Mouse (Mus musculus): ENCODE measurements around the gene Eef1e1. TPM values are rescaled to one million over a fixed set of nuclear protein-coding genes. Genes with fewer than 3 reads are reported as not detected.
"Not testable (repeated sequence)": the region's sequence is repeated elsewhere in the genome, so short reads cannot be mapped to it uniquely, and the experiment has no call there.

Gene Eef1e1
- polyA plus RNA-seq, 1 experiment from 2014 or later = 102 TPM

DNA sequence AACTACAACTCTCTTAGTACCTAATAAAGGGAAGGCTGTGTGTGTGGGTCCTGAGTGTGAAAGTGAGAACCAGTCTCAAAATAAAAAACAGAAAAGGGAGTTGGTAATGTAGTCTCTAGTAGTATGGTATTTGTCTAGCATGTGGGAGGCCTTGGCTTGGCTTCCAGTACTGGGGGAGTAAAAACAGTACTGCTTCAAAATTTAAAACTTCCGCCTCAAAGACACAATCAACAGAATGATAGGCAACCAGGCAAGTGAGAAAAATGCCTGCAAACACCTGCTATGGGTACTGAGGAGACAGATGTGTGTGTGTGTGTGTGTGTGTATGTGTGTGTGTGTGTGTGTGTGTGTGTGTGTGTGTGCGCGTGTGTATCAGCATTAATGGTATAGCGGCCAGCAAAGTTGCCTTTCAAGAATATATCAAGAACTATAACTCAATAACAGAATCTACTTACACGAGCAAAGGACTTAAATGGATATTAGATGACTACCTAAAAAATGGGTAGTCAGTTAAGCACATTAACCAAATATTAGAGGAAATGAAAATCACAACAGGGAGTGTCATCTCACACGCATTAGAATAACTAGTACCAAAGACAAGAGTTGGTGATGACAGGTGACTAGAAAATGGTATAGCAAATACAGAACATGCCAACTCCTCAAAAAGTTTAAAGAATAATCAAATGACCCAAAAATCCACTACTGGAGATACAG lies 25.4 kb downstream of the Eef1e1 start:
- peak overlapping the region; percentile 71; the same call in 1 of the 2 replicates for H3K4me2 ChIP-seq (replicated peaks)
- H3K9me3 ChIP-seq (ENCODE audit: control insufficient read depth, low read length) = no peaks in the 10 kb centered on the region
- H3K36me3 ChIP-seq (replicated peaks; ENCODE audit: control insufficient read depth, insufficient read depth) = peaks cover 10% of the 10 kb centered on the region; the same call in 1 of the 2 replicates
- H3K27ac ChIP-seq = no peak overlapping the region
- ATAC-seq (ENCODE audit: low FRiP score) (no peak), DNase-seq (ENCODE audit: low spot score) (no peak)
- no peaks in the 10 kb centered on the region for H3K27me3 ChIP-seq (ENCODE audit: control insufficient read depth, insufficient read depth, low read length)
- peak overlapping the region; percentile 80; the same call in 1 of the 2 replicates for H3K4me3 ChIP-seq (replicated peaks; ENCODE audit: low read length)
- no peak overlapping the region for H3K9ac ChIP-seq
- peaks cover 7% of the 10 kb centered on the region; the same call in 1 of the 2 replicates for H3K4me1 ChIP-seq (replicated peaks; ENCODE audit: control insufficient read depth, insufficient read depth, low read length)
- WGBS = 90% methylated on average over 6 of the region's 6 CpGs

DNA sequence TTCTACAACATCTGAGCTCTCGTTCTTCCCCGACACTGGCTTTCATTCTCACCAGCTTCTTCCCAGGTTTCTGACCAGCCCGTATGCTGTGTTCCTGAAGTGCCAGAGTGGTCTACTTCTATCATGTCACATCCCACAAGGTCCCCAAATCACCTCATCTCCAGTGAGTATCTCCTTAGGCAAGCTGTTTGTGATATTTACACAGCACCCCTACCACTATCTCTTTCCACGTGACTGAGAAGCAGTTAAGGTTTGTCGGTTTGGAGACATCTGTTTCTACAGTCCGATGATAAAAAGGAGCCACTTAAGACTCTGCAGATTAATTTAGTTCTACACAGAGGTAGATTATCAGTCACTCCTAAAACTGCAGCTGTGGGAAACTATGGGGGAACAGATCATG lies 26.3 kb downstream of the Eef1e1 start:
- Histone ChIP-seq H3K27ac (no peak overlapping the region), H3K4me1 (replicated peaks; ENCODE audit: control insufficient read depth, insufficient read depth, low read length) (peaks cover 7% of the 10 kb centered on the region; the same call in 1 of the 2 replicates), H3K27me3 (ENCODE audit: control insufficient read depth, insufficient read depth, low read length) (no peaks in the 10 kb centered on the region), H3K4me2 (replicated peaks) (no peak overlapping the region), H3K36me3 (replicated peaks; ENCODE audit: control insufficient read depth, insufficient read depth) (peaks cover 10% of the 10 kb centered on the region; the same call in 1 of the 2 replicates), H3K4me3 (replicated peaks; ENCODE audit: low read length) (no peak overlapping the region), H3K9ac (no peak overlapping the region), H3K9me3 (ENCODE audit: control insufficient read depth, low read length) (no peaks in the 10 kb centered on the region)
- ATAC-seq (ENCODE audit: low FRiP score) (no peak), DNase-seq (ENCODE audit: low spot score) (no peak)
- 90% methylated on average over 6 of the region's 6 CpGs for WGBS

DNA sequence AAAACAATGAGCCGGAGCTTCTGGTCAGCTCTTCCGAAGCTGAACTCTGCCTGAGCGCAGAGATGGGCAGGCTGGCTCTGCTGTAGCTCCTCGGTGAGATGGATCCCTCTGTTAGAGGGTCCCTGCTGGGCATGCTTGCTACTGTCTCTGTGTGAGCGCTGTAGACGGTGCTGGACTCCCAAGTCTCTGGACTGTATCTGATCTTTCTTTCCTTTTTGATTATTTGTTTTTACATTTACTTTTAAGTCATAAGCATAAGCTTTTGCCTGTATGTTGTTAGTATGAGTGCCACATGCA lies 32.7 kb downstream of the Eef1e1 start:
- no peak for ATAC-seq (ENCODE audit: low FRiP score)
- H3K27me3 ChIP-seq (ENCODE audit: control insufficient read depth, insufficient read depth, low read length) = no peaks in the 10 kb centered on the region
- no peak for DNase-seq (ENCODE audit: low spot score)
- no peak overlapping the region for H3K27ac ChIP-seq
- WGBS = 17% methylated on average over 6 of the region's 6 CpGs
- peaks cover 18% of the 10 kb centered on the region; the same call in 1 of the 2 replicates for H3K36me3 ChIP-seq (replicated peaks; ENCODE audit: control insufficient read depth, insufficient read depth)
- H3K9me3 ChIP-seq (ENCODE audit: control insufficient read depth, low read length) = no peaks in the 10 kb centered on the region
- no peak overlapping the region for H3K4me3 ChIP-seq (replicated peaks; ENCODE audit: low read length)
- no peak overlapping the region for H3K9ac ChIP-seq
- H3K4me2 ChIP-seq (replicated peaks) = no peak overlapping the region
- H3K4me1 ChIP-seq (replicated peaks; ENCODE audit: control insufficient read depth, insufficient read depth, low read length) = no peaks in the 10 kb centered on the region

DNA sequence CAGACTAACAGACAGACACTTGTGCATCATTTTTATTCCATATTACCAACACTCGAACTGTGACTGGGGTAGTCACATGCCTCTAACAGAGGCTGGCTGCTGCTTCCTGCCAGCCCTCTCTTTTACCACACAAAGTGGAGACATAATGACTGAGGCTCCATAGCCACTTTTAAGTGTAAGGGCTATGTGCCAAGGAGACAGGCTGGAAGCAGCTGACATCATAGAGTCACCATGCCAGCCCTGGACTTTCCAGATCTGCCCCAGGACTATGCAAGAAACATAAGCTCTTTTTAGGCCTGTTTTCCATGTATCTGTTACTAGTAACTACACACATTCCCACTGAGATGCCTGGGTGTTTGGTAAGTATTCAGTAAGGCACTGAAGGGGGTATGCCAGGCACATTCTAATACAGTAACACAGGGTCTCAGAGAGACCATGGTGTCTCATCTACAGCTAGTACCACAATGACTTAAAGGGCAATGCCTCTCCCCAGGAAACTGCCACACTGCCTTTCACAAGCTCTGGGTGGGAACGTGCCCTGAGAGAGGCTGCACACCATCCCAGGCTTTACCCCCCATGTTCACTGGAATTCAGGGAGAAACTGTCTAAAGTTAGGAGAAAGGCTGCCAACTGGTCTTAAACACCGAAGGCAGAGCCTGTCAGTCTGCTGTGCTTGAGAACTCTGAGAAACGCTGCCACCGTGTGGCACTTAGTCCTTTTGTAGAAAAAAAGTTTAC lies 33.2 kb downstream of the Eef1e1 start:
- Histone ChIP-seq H3K4me2 (replicated peaks) (no peak overlapping the region), H3K27ac (no peak overlapping the region), H3K36me3 (replicated peaks; ENCODE audit: control insufficient read depth, insufficient read depth) (peaks cover 18% of the 10 kb centered on the region; the same call in 1 of the 2 replicates), H3K4me1 (replicated peaks; ENCODE audit: control insufficient read depth, insufficient read depth, low read length) (no peaks in the 10 kb centered on the region), H3K27me3 (ENCODE audit: control insufficient read depth, insufficient read depth, low read length) (no peaks in the 10 kb centered on the region), H3K4me3 (replicated peaks; ENCODE audit: low read length) (no peak overlapping the region), H3K9ac (no peak overlapping the region), H3K9me3 (ENCODE audit: control insufficient read depth, low read length) (no peaks in the 10 kb centered on the region)
- ATAC-seq (ENCODE audit: low FRiP score) = no peak
- DNase-seq (ENCODE audit: low spot score) = peak; percentile 60
- 18% methylated on average over 5 of the region's 5 CpGs for WGBS

DNA sequence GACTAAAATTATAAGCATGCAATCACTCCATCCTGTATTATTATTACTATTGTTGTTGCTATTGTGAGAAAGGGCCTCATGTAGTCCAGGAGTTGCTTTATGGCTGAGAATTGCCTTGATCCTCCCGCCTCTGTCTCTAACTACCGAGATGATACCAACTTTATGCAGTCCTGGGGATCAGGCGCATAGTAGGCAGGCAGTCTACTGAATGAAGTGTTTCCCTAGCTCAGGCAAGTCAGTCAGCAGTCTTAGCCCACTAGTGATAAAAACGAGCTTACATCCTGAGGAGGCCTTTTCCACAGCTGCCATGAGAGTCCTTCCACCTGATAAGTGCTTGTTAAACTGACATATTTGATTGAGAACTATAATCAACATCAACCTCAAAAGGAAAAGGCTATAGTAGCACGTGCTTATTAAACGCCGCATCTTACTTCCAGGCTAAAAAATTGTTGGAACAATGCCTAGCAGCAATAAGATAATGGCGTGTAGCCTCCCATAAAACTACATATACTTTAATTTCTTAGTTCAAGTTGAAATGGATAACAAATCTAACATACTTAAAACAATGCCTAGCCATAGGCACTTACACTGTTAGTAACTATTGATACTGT lies 34.5 kb downstream of the Eef1e1 start:
- Histone ChIP-seq H3K27ac (no peak overlapping the region), H3K4me3 (replicated peaks; ENCODE audit: low read length) (no peak overlapping the region), H3K27me3 (ENCODE audit: control insufficient read depth, insufficient read depth, low read length) (no peaks in the 10 kb centered on the region), H3K4me2 (replicated peaks) (no peak overlapping the region), H3K4me1 (replicated peaks; ENCODE audit: control insufficient read depth, insufficient read depth, low read length) (no peaks in the 10 kb centered on the region), H3K9me3 (ENCODE audit: control insufficient read depth, low read length) (no peaks in the 10 kb centered on the region), H3K36me3 (replicated peaks; ENCODE audit: control insufficient read depth, insufficient read depth) (peaks cover 11% of the 10 kb centered on the region; the same call in 1 of the 2 replicates), H3K9ac (no peak overlapping the region)
- 93% methylated on average over 8 of the region's 8 CpGs for WGBS
- DNase-seq (ENCODE audit: low spot score) (no peak), ATAC-seq (ENCODE audit: low FRiP score) (no peak)

DNA sequence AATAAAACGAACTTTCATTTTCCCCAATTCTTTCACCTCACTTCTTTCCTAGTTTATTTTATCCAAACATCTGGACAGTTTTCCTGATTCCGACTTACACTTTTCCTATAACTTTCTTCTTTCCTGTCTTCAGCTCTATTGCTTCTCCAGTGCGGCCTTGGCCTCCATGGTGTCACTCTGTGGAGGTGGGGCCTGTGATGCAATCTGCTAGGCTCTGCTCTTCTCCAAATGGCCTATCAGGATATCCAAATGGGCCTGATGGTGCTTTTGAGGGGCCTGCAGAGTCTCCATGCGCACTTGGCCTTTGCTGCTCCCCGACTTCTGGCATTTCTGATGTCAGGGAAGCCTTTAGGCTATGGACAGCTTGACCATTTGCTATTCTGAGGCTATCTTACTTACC lies 35.6 kb downstream of the Eef1e1 start:
- 93% methylated on average over 5 of the region's 5 CpGs for WGBS
- DNase-seq (ENCODE audit: low spot score) = no peak
- Histone ChIP-seq H3K36me3 (replicated peaks; ENCODE audit: control insufficient read depth, insufficient read depth) (peaks cover 11% of the 10 kb centered on the region), H3K4me3 (replicated peaks; ENCODE audit: low read length) (no peak overlapping the region), H3K9me3 (ENCODE audit: control insufficient read depth, low read length) (no peaks in the 10 kb centered on the region), H3K27ac (no peak overlapping the region), H3K27me3 (ENCODE audit: control insufficient read depth, insufficient read depth, low read length) (no peaks in the 10 kb centered on the region), H3K4me2 (replicated peaks) (no peak overlapping the region), H3K9ac (no peak overlapping the region), H3K4me1 (replicated peaks; ENCODE audit: control insufficient read depth, insufficient read depth, low read length) (no peaks in the 10 kb centered on the region)
- ATAC-seq (ENCODE audit: low FRiP score) = no peak

DNA sequence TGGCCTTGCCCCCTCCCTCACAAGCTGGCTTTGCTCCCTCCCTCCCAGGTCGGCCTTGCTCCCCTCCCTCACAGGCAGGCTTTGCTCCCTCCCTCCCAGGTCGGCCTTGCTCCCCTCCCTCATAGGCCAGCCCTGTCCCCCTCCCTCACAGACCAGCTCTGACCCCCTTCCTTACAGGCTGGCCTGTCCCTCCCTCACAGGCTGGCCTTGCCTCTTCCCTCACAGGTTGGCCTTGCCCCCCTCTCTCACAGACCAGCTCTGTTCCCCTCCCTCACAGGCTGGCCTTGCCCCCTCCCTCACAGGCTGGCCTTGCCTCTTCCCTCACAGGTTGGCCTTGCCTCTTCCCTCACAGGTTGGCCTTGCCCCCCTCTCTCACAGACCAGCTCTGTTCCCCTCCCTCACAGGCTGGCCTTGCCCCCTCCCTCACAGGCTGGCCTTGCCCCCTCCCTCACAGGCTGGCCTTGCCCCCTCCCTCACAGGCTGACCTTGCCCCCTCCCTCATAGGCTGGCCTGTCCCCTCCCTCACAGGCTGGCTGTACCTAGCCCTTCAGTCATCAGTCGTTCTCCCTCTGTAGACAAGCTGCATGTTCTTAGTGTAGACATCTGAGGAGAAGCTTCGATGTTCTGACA lies 40.7 kb downstream of the Eef1e1 start:
- not testable (repeated sequence) for H3K4me2 ChIP-seq (replicated peaks); H3K4me1 ChIP-seq (replicated peaks; ENCODE audit: control insufficient read depth, insufficient read depth, low read length); ATAC-seq (ENCODE audit: low FRiP score); H3K27me3 ChIP-seq (ENCODE audit: control insufficient read depth, insufficient read depth, low read length); H3K9me3 ChIP-seq (ENCODE audit: control insufficient read depth, low read length); H3K9ac ChIP-seq; DNase-seq (ENCODE audit: low spot score); H3K27ac ChIP-seq; H3K4me3 ChIP-seq (replicated peaks; ENCODE audit: low read length)
- 94% methylated on average over 4 of the region's 4 CpGs for WGBS
- peaks cover 15% of the 10 kb centered on the region for H3K36me3 ChIP-seq (replicated peaks; ENCODE audit: control insufficient read depth, insufficient read depth)

DNA sequence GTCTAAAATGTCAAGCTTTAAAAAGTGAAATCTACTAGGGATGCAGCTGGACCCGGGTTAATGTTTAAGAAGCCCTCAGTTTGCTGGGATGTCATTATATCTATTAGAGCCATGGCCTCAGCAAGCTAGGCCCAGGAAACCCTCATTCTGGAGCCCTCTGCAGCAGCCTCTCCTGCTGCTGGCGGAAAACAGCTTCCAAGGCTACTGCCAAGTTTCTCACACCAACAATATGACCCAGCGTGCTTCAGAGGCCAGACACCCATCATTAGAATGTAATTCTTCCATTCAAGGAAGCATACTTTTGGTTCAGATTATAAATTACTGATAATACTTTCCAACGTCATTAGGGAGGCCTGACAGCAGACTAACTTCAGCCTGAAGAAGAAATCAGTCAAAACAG lies 42.0 kb downstream of the Eef1e1 start:
- no peak for ATAC-seq (ENCODE audit: low FRiP score)
- WGBS = 88% methylated on average over 4 of the region's 4 CpGs
- H3K9ac ChIP-seq = no peak overlapping the region

DNA sequence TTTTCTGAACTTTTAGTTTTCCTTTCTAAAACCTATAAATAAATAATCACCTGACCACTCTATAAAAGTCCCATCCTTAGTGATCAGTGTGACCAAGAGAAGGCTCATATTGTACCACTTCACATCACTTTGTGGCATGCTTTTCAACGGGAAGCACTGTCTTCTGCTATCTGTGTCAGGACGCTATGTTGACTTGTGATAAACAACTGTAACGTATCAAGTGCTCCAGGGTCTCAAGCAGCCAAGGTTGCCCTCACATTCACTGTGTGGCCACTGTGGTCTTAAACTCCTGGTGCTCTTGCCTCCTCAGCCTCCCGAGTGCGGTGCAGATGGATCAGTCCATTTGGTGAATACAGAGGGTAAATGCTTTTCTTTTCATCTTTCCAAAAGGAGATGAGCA lies 43.2 kb downstream of the Eef1e1 start:
- WGBS = 97% methylated on average over 5 of the region's 5 CpGs
- ATAC-seq (ENCODE audit: low FRiP score) = no peak
- Histone ChIP-seq H3K36me3 (replicated peaks; ENCODE audit: control insufficient read depth, insufficient read depth) (peaks cover 31% of the 10 kb centered on the region), H3K9me3 (ENCODE audit: control insufficient read depth, low read length) (no peaks in the 10 kb centered on the region), H3K4me2 (replicated peaks) (no peak overlapping the region), H3K27me3 (ENCODE audit: control insufficient read depth, insufficient read depth, low read length) (no peaks in the 10 kb centered on the region), H3K4me1 (replicated peaks; ENCODE audit: control insufficient read depth, insufficient read depth, low read length) (no peaks in the 10 kb centered on the region), H3K9ac (no peak overlapping the region), H3K27ac (no peak overlapping the region), H3K4me3 (replicated peaks; ENCODE audit: low read length) (no peak overlapping the region)
- no peak for DNase-seq (ENCODE audit: low spot score)

More for the DNA sequence above, 42.0 kb downstream of the Eef1e1 start:
- H3K27me3 ChIP-seq (ENCODE audit: control insufficient read depth, insufficient read depth, low read length) = no peaks in the 10 kb centered on the region
- no peak overlapping the region for H3K27ac ChIP-seq
- no peaks in the 10 kb centered on the region for H3K4me1 ChIP-seq (replicated peaks; ENCODE audit: control insufficient read depth, insufficient read depth, low read length)
- no peaks in the 10 kb centered on the region for H3K9me3 ChIP-seq (ENCODE audit: control insufficient read depth, low read length)
- H3K4me2 ChIP-seq (replicated peaks) = no peak overlapping the region
- DNase-seq (ENCODE audit: low spot score) = no peak
- peaks cover 25% of the 10 kb centered on the region for H3K36me3 ChIP-seq (replicated peaks; ENCODE audit: control insufficient read depth, insufficient read depth)
- H3K4me3 ChIP-seq (replicated peaks; ENCODE audit: low read length) = no peak overlapping the region
